Mouse (Mus musculus) liver, postnatal 0 days (tissue): ENCODE results near the gene Dlg1. TPM values are rescaled to one million over a fixed set of nuclear protein-coding genes. Genes with fewer than 3 reads are reported as not detected.

ENCODE experiments used
- ATAC-seq: fragments of 200-750 bp; cut with Nextera tagmentation; 2 replicates; pipeline ENCODE4 v1.8.0; 2017; ENCODE audit warnings: mild to moderate bottlenecking, moderate library complexity
- DNase-seq: peaks from one replicate; pipeline ENCODE4 v3.0.0-alpha.2; 2016
- H3K27ac ChIP-seq: fragments of 300-500 bp; sonication (generic); 2 replicates; pipeline ENCODE4 v1.5.1; 2014; ENCODE audit warnings: antibody characterized with exemption, moderate library complexity, mild to moderate bottlenecking, low read depth
- H3K27me3 ChIP-seq: fragments of 300-500 bp; sonication (generic); 2 replicates; pipeline ENCODE4 v1.6.1; 2014; ENCODE audit warnings: low read length, control low read depth, mixed read lengths; ENCODE audit not compliant: insufficient read depth
- H3K36me3 ChIP-seq: fragments of 300-500 bp; sonication (generic); replicated peaks from 2 replicates; pipeline ENCODE4 v1.6.1; 2014; ENCODE audit warnings: mild to moderate bottlenecking, control low read depth, low read length, moderate library complexity, mixed read lengths; ENCODE audit not compliant: insufficient read depth
- H3K4me1 ChIP-seq: fragments of 300-500 bp; sonication (generic); 2 replicates; pipeline ENCODE4 v1.6.1; 2014; ENCODE audit warnings: antibody characterized with exemption, mild to moderate bottlenecking, control low read depth; ENCODE audit not compliant: insufficient read depth
- H3K4me2 ChIP-seq: fragments of 300-500 bp; sonication (generic); 2 replicates; pipeline ENCODE4 v1.6.1; 2014; ENCODE audit warnings: low read depth, mild to moderate bottlenecking, low read length, moderate library complexity, mixed read lengths
- H3K4me3 ChIP-seq: fragments of 300-500 bp; sonication (generic); 2 replicates; pipeline ENCODE4 v1.5.1; 2014; ENCODE audit warnings: low read depth, low read length
- H3K9ac ChIP-seq: fragments of 300-500 bp; sonication (generic); replicated peaks from 2 replicates; pipeline ENCODE4 v1.6.1; 2014; ENCODE audit warnings: mild to moderate bottlenecking, moderate library complexity
- H3K9me3 ChIP-seq: fragments of 300-500 bp; sonication (generic); 2 replicates; pipeline ENCODE4 v1.6.1; 2016; ENCODE audit warnings: mild to moderate bottlenecking, control low read depth, low read length, mixed read lengths
- CTCF ChIP-seq: sonication (generic); IDR thresholded peaks from 2 replicates; pipeline ENCODE4 v1.5.1; 2016; ENCODE audit warnings: antibody characterized with exemption, low read depth
- EP300 ChIP-seq: IDR thresholded peaks from 2 replicates; pipeline ENCODE4 v1.6.1; 2016; ENCODE audit warnings: antibody characterized with exemption, low read depth, mild to moderate bottlenecking
- WGBS: fragments of 180-500 bp; shearing (Covaris S2); extraction: QIAGEN DNeasy Blood & Tissue Kit; methylation state at CpG from one replicate; pipeline ENCODE4 v1.1.7; 2014; ENCODE audit not compliant: insufficient replicate concordance; 5-methylcytosine and 5-hydroxymethylcytosine counted together
- polyA plus RNA-seq: library from polyadenylated mRNA; unstranded; fragments of >200 nt; fragmentation: Nextera tagmentation; extraction: Ambion mirVana; gene quantifications from 2 replicates; pipeline ENCODE4 v1.2.1, GENCODE M21; 2015

Dlg1 gene
- polyA plus RNA-seq, result 4.5 and 5.6 TPM in 2 replicates

GRCm38 (mm10) chr16:31663379-31664286 lies at the start of gene Dlg1:
Gene Dlg1 (plus strand): TSS chr16:31663443.
- Histone ChIP-seq H3K4me3 (peak within 1 kb of the TSS; percentile 74), H3K4me2 (peak within 1 kb of the TSS; percentile 90)

DNA sequence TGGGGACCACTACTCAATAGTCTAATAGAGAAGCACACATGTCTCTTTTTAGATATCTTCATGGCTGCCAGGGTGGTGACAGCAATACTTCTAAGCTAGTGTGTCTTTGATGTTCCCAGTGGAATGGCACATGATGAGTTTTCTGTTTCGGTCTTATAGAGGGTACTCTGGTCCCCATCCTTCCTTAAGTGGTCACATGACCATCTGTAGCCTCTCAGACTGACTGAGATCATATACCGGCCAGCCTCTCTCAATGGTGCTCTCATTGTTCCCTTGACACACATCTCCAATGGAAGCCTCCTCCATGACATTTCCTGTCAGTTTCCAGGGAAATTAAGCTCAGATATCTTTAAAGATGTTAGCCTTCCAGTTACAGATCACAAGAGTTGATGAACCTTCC lies 46.9 kb upstream of the Dlg1 start:
- H3K36me3 ChIP-seq, result no peaks in the 10 kb centered on the region

More at GRCm38 (mm10) chr16:31663379-31664286, at the start of gene Dlg1:
- peaks cover 17% of the 10 kb centered on the region for H3K4me1 ChIP-seq
- peaks cover 4% of the 10 kb centered on the region; the same call in 1 of the 2 replicates for H3K27me3 ChIP-seq
- DNase-seq, result peak; percentile 90
- under 1% methylated on average over 64 of the region's 95 CpGs for WGBS
- H3K9ac ChIP-seq, result peak within 1 kb of the TSS; percentile 90
- H3K9me3 ChIP-seq, result no peaks in the 10 kb centered on the region
- TF ChIP-seq CTCF, result no peak
- no peak for TF ChIP-seq EP300
- ATAC-seq, result peak; percentile 96
- H3K36me3 ChIP-seq, result peaks cover 2% of the 10 kb centered on the region; the same call in 1 of the 2 replicates
- peak within 1 kb of the TSS; percentile 96 for H3K27ac ChIP-seq

DNA sequence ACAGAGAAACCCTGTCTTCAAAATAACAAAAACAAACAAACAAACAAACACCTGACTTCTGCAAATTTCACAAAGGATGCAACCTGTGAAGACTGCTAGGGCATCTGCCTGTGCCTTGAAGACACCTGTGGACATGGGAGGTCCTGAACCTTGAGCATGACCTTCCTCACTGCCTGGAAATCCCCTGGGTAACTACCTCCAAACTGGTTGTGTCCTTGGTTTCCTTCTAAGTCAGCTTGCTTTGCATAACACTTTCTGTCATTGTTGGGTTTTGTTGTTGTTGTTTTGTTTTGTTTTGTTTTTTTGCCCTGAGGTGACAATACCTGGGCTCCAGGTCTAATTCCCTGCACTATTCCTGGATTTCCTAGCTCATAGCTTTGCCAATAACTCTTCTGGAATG lies 46.1 kb upstream of the Dlg1 start:
- Histone ChIP-seq H3K9me3 (no peaks in the 10 kb centered on the region), H3K27me3 (no peaks in the 10 kb centered on the region), H3K4me3 (no peak overlapping the region), H3K4me1 (0 out of 2 replicates have a peak, but pooled peaks cover 4% of the 10 kb centered on the region), H3K4me2 (no peak overlapping the region), H3K9ac (no peak overlapping the region), H3K27ac (no peak overlapping the region), H3K36me3 (no peaks in the 10 kb centered on the region)
- DNase-seq, result no peak
- no peak for ATAC-seq
- TF ChIP-seq EP300 (no peak), CTCF (no peak)

More for the DNA sequence above, 46.9 kb upstream of the Dlg1 start:
- no peaks in the 10 kb centered on the region for H3K9me3 ChIP-seq
- no peak overlapping the region for H3K9ac ChIP-seq
- no peak overlapping the region for H3K27ac ChIP-seq
- DNase-seq (no peak), ATAC-seq (no peak)
- no peak for TF ChIP-seq CTCF
- TF ChIP-seq EP300, result no peak
- no peak overlapping the region for H3K4me3 ChIP-seq
- 0 out of 2 replicates have a peak, but pooled peaks cover 4% of the 10 kb centered on the region for H3K4me1 ChIP-seq
- WGBS, result 85% methylated on average over 2 of the region's 2 CpGs
- H3K27me3 ChIP-seq, result no peaks in the 10 kb centered on the region
- H3K4me2 ChIP-seq, result no peak overlapping the region

GRCm38 (mm10) chr16:31617823-31618371 lies 45.3 kb upstream of the Dlg1 start:
- Histone ChIP-seq H3K9me3 (no peaks in the 10 kb centered on the region), H3K4me2 (no peak overlapping the region), H3K36me3 (no peaks in the 10 kb centered on the region), H3K27ac (no peak overlapping the region), H3K4me1 (0 out of 2 replicates have a peak, but pooled peaks cover 4% of the 10 kb centered on the region), H3K4me3 (no peak overlapping the region), H3K27me3 (no peaks in the 10 kb centered on the region), H3K9ac (no peak overlapping the region)
- TF ChIP-seq CTCF (no peak), EP300 (no peak)
- no peak for ATAC-seq
- peak; percentile 42 for DNase-seq
- 45% methylated on average over 10 of the region's 10 CpGs for WGBS

DNA sequence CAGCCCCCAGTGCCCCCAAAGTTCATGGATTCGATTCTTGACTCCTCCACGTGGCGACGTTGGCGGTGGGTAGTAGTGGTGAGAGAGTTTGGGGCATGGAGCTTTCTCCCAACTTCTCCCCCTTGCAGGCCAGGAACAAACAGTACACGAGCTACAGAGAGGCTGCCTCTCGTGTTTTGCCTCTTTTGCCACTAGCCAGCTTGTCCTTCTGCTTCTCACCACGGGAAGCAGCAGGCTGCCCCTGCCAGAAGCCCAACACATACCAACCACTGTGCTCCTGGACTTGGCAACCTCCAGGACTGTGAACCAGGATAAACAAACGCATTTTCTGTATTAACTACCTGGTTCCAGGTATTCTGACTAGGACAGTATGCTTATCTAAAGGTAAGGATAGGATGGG lies 44.6 kb upstream of the Dlg1 start:
- H3K27me3 ChIP-seq, result no peaks in the 10 kb centered on the region
- no peaks in the 10 kb centered on the region for H3K36me3 ChIP-seq
- no peaks in the 10 kb centered on the region for H3K9me3 ChIP-seq
- no peak for TF ChIP-seq EP300
- no peak for TF ChIP-seq CTCF
- H3K27ac ChIP-seq, result no peak overlapping the region
- no peak overlapping the region for H3K9ac ChIP-seq
- ATAC-seq, result no peak
- DNase-seq, result no peak
- no peak overlapping the region for H3K4me3 ChIP-seq
- H3K4me1 ChIP-seq, result 0 out of 2 replicates have a peak, but pooled peaks cover 4% of the 10 kb centered on the region
- H3K4me2 ChIP-seq, result no peak overlapping the region
- 67% methylated on average over 9 of the region's 9 CpGs for WGBS

DNA sequence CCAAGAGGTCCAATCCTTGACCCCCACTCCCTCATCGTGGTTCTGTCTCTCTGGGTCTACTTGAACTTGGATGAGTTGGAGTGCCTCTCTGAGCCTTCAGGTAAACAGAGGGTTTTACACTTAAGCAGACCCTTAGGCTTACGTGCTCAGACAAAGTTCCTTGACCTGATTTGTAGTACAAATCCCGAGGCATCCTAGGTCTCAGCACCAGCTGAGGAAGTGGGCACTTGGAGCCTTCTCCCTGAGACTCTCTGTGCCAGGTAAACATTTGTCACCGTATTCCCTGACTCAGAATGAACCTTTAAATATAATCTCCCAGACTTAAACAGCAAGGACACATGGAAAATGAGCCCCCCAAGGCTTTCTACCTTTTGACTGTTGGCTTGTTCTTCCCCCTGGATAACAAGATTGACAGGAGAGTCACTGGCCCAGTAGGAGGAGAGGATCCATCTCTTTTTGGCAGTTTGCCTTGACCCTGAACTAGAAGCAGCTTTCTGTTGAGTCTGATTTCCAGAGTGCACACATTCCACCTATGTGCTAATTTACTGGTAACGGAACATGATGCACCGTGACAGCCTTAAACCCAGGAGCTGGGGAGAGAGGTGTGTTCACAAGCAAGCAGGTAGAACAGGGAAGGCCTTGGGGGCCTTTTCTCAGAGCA lies 43.4 kb upstream of the Dlg1 start:
- Histone ChIP-seq H3K9me3 (no peaks in the 10 kb centered on the region), H3K4me3 (no peak overlapping the region), H3K27ac (no peak overlapping the region), H3K4me1 (0 out of 2 replicates have a peak, but pooled peaks cover 4% of the 10 kb centered on the region), H3K4me2 (no peak overlapping the region), H3K9ac (no peak overlapping the region), H3K36me3 (no peaks in the 10 kb centered on the region), H3K27me3 (no peaks in the 10 kb centered on the region)
- DNase-seq (no peak), ATAC-seq (no peak)
- 81% methylated on average over 6 of the region's 6 CpGs for WGBS
- TF ChIP-seq EP300 (no peak), CTCF (no peak)
